Mouse (Mus musculus) hindbrain, embryonic 10.5 days (tissue): ENCODE results near the gene Pkhd1. TPM values are rescaled to one million over a fixed set of nuclear protein-coding genes. Genes with fewer than 3 reads are reported as not detected.

Experiments used
- DNase-seq: peaks from one replicate; pipeline ENCODE4 v3.0.0-alpha.2; 2017; ENCODE audit warnings: low spot score
- H3K27ac ChIP-seq: fragments of 300-500 bp; sonication (generic); 2 replicates; pipeline ENCODE4 v1.5.1; 2016; ENCODE audit warnings: mild to moderate bottlenecking, moderate library complexity
- H3K27me3 ChIP-seq: fragments of 300-500 bp; sonication (generic); 2 replicates; pipeline ENCODE4 v1.6.1; 2016; ENCODE audit warnings: mild to moderate bottlenecking; ENCODE audit not compliant: poor library complexity, insufficient read depth, severe bottlenecking
- H3K36me3 ChIP-seq: fragments of 300-500 bp; sonication (generic); 2 replicates; pipeline ENCODE4 v1.6.1; 2016; ENCODE audit warnings: mild to moderate bottlenecking, moderate library complexity
- H3K4me1 ChIP-seq: fragments of 300-500 bp; sonication (generic); replicated peaks from 2 replicates; pipeline ENCODE4 v1.6.1; 2016; ENCODE audit warnings: mild to moderate bottlenecking
- H3K4me3 ChIP-seq: fragments of 300-500 bp; sonication (generic); 2 replicates; pipeline ENCODE4 v1.5.1; 2016; ENCODE audit warnings: mild to moderate bottlenecking, moderate library complexity
- H3K9me3 ChIP-seq: fragments of 300-500 bp; sonication (generic); 2 replicates; pipeline ENCODE4 v1.6.1; 2016; ENCODE audit warnings: mild to moderate bottlenecking, moderate library complexity
- WGBS: fragments of 180-500 bp; shearing (Covaris S2); methylation state at CpG from one replicate; pipeline ENCODE4 v1.1.7; 2016; 5-methylcytosine and 5-hydroxymethylcytosine counted together
- polyA plus RNA-seq: library from polyadenylated mRNA; unstranded; fragments of >200 nt; fragmentation: Nextera tagmentation; extraction: Ambion mirVana; gene quantifications from 2 replicates; pipeline ENCODE4 v1.2.1, GENCODE M21; 2016

Gene Pkhd1
- polyA plus RNA-seq, 1 experiment from 2014 or later, result not detected

GRCm38 (mm10) chr1:20311485-20311884, 306.4 kb downstream of the Pkhd1 start:
- no peaks in the 10 kb centered on the region for H3K36me3 ChIP-seq
- DNase-seq, result peak; percentile 50
- peaks cover 45% of the 10 kb centered on the region for H3K27me3 ChIP-seq
- no peak overlapping the region for H3K27ac ChIP-seq
- H3K4me3 ChIP-seq, result no peak overlapping the region
- no peaks in the 10 kb centered on the region for H3K9me3 ChIP-seq
- WGBS, result 10% methylated on average over 2 of the region's 2 CpGs
- H3K4me1 ChIP-seq, result no peaks in the 10 kb centered on the region

GRCm38 (mm10) chr1:20310925-20311324, 306.9 kb downstream of the Pkhd1 start:
- Histone ChIP-seq H3K4me1 (no peaks in the 10 kb centered on the region), H3K36me3 (no peaks in the 10 kb centered on the region), H3K4me3 (no peak overlapping the region), H3K9me3 (no peaks in the 10 kb centered on the region), H3K27ac (no peak overlapping the region), H3K27me3 (peaks cover 51% of the 10 kb centered on the region)
- DNase-seq, result no peak
- WGBS, result 72% methylated on average over 6 of the region's 6 CpGs

GRCm38 (mm10) chr1:20306116-20306515, 311.7 kb downstream of the Pkhd1 start:
- Histone ChIP-seq H3K9me3 (no peaks in the 10 kb centered on the region), H3K4me3 (no peak overlapping the region), H3K27ac (no peak overlapping the region), H3K36me3 (no peaks in the 10 kb centered on the region), H3K4me1 (peaks cover 26% of the 10 kb centered on the region), H3K27me3 (peaks cover 80% of the 10 kb centered on the region)
- peak; percentile 31 for DNase-seq
- 49% methylated on average over 3 of the region's 3 CpGs for WGBS

GRCm38 (mm10) chr1:20302943-20303578, 314.8 kb downstream of the Pkhd1 start:
- 22% methylated on average over 6 of the region's 6 CpGs for WGBS
- Histone ChIP-seq H3K27me3 (peaks cover 81% of the 10 kb centered on the region), H3K27ac (0 out of 2 replicates have a peak overlapping the region, but pooled peaks have one; percentile 64), H3K36me3 (no peaks in the 10 kb centered on the region), H3K4me1 (peaks cover 26% of the 10 kb centered on the region), H3K9me3 (no peaks in the 10 kb centered on the region), H3K4me3 (no peak overlapping the region)
- DNase-seq, result peak; percentile 75

- Histone ChIP-seq H3K4me3 (peak overlapping the region; percentile 9; the same call in 1 of the 2 replicates), H3K27me3 (peaks cover 81% of the 10 kb centered on the region), H3K36me3 (no peaks in the 10 kb centered on the region), H3K4me1 (peaks cover 26% of the 10 kb centered on the region), H3K27ac (0 out of 2 replicates have a peak overlapping the region, but pooled peaks have one; percentile 64), H3K9me3 (no peaks in the 10 kb centered on the region)
- 12% methylated on average over 8 of the region's 8 CpGs for WGBS
- DNase-seq, result peak; percentile 85
These were observed 315.5 kb downstream of the Pkhd1 start for GRCm38 (mm10) chr1:20302187-20302942.

- peak overlapping the region; percentile 53 for H3K27ac ChIP-seq
- WGBS, result 41% methylated on average over 3 of the region's 3 CpGs
- H3K4me1 ChIP-seq, result peaks cover 26% of the 10 kb centered on the region
- peaks cover 75% of the 10 kb centered on the region for H3K27me3 ChIP-seq
- H3K9me3 ChIP-seq, result no peaks in the 10 kb centered on the region
- no peak for DNase-seq
- H3K4me3 ChIP-seq, result no peak overlapping the region
- no peaks in the 10 kb centered on the region for H3K36me3 ChIP-seq
These were observed 316.2 kb downstream of the Pkhd1 start for GRCm38 (mm10) chr1:20301631-20302030.

- no peaks in the 10 kb centered on the region for H3K36me3 ChIP-seq
- no peak for DNase-seq
- WGBS, result 91% methylated on average over 1 of the region's 1 CpGs
- H3K27me3 ChIP-seq, result no peaks in the 10 kb centered on the region
- H3K4me3 ChIP-seq, result no peak overlapping the region
- H3K4me1 ChIP-seq, result no peaks in the 10 kb centered on the region
- no peaks in the 10 kb centered on the region for H3K9me3 ChIP-seq
- H3K27ac ChIP-seq, result no peak overlapping the region
These were observed 329.2 kb downstream of the Pkhd1 start for GRCm38 (mm10) chr1:20288696-20289095.

- Histone ChIP-seq H3K4me1 (no peaks in the 10 kb centered on the region), H3K27me3 (no peaks in the 10 kb centered on the region), H3K4me3 (no peak overlapping the region), H3K27ac (no peak overlapping the region), H3K9me3 (no peaks in the 10 kb centered on the region), H3K36me3 (no peaks in the 10 kb centered on the region)
- no peak for DNase-seq
- 67% methylated on average over 5 of the region's 5 CpGs for WGBS
These were observed 357.5 kb downstream of the Pkhd1 start for GRCm38 (mm10) chr1:20260403-20260802.

GRCm38 (mm10) chr1:20248169-20248568, 369.7 kb downstream of the Pkhd1 start:
- Histone ChIP-seq H3K4me3 (no peak overlapping the region), H3K9me3 (no peaks in the 10 kb centered on the region), H3K4me1 (no peaks in the 10 kb centered on the region), H3K36me3 (no peaks in the 10 kb centered on the region), H3K27me3 (no peaks in the 10 kb centered on the region), H3K27ac (no peak overlapping the region)
- WGBS, result 71% methylated on average over 2 of the region's 2 CpGs
- DNase-seq, result no peak

GRCm38 (mm10) chr1:20216681-20217080, 401.2 kb downstream of the Pkhd1 start:
- 60% methylated on average over 1 of the region's 1 CpGs for WGBS
- Histone ChIP-seq H3K27ac (no peak overlapping the region), H3K36me3 (no peaks in the 10 kb centered on the region), H3K27me3 (no peaks in the 10 kb centered on the region), H3K9me3 (no peaks in the 10 kb centered on the region), H3K4me1 (no peaks in the 10 kb centered on the region), H3K4me3 (no peak overlapping the region)
- DNase-seq, result no peak

- H3K36me3 ChIP-seq, result no peaks in the 10 kb centered on the region
- peaks cover 26% of the 10 kb centered on the region for H3K27me3 ChIP-seq
- H3K4me3 ChIP-seq, result no peak overlapping the region; the same call in 1 of the 2 replicates
- 25% methylated on average over 9 of the region's 9 CpGs for WGBS
- no peaks in the 10 kb centered on the region for H3K9me3 ChIP-seq
- H3K27ac ChIP-seq, result peak overlapping the region; percentile 78
- H3K4me1 ChIP-seq, result no peaks in the 10 kb centered on the region; the same call in 1 of the 2 replicates
- peak; percentile 21 for DNase-seq
These were observed 427.4 kb downstream of the Pkhd1 start for GRCm38 (mm10) chr1:20190444-20190843.

- Histone ChIP-seq H3K4me1 (peaks cover 11% of the 10 kb centered on the region), H3K27ac (no peak overlapping the region), H3K4me3 (no peak overlapping the region), H3K9me3 (no peaks in the 10 kb centered on the region), H3K27me3 (peaks cover 10% of the 10 kb centered on the region), H3K36me3 (no peaks in the 10 kb centered on the region)
- no peak for DNase-seq
- 37% methylated on average over 8 of the region's 8 CpGs for WGBS
These were observed 437.7 kb downstream of the Pkhd1 start for GRCm38 (mm10) chr1:20180157-20180556.

GRCm38 (mm10) chr1:20171199-20171598, 446.7 kb downstream of the Pkhd1 start:
- no peak overlapping the region for H3K27ac ChIP-seq
- no peaks in the 10 kb centered on the region for H3K9me3 ChIP-seq
- no peaks in the 10 kb centered on the region for H3K27me3 ChIP-seq
- no peak overlapping the region for H3K4me3 ChIP-seq
- 84% methylated on average over 4 of the region's 4 CpGs for WGBS
- no peaks in the 10 kb centered on the region for H3K36me3 ChIP-seq
- no peaks in the 10 kb centered on the region for H3K4me1 ChIP-seq
- no peak for DNase-seq
